Mouse (Mus musculus) embryonic fibroblast, embryonic 13.5 days (primary cell): Measurements from ENCODE around the gene Macrod2.

ENCODE experiments used
- CTCF ChIP-seq: IDR thresholded peaks from 2 replicates; pipeline ENCODE4 v1.5.1; 2011; ENCODE audit warnings: mild to moderate bottlenecking, control low read depth, low read length, moderate library complexity, borderline replicate concordance; ENCODE audit not compliant: insufficient read depth
- POLR2A ChIP-seq: IDR thresholded peaks from 2 replicates; pipeline ENCODE4 v1.6.1; 2011; ENCODE audit warnings: low read depth, mild to moderate bottlenecking, control low read depth, low read length, moderate library complexity

DNA sequence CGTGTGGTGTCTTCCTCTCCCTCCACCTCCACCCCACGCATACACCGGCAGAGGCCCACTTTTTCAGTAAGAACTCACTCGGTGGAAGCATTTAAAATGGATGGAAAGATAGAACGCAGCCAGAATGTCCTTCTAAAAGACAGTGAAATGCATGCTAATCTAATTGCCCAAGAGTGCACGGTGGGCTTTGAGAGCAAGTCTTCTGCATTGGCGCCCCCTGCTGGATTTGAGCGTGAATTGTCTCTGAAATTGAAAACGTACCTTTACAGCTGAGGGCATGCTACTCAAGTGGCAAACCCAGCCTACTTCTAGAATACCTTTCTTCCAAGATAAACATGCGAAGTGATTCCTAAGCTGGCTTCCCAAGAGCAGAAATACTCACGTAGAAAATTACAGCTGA is 1858.8 kb downstream of the Macrod2 start:
- TF ChIP-seq CTCF (peak; percentile 56; the same call in 1 of the 2 replicates), POLR2A (no peak)
